Mouse (Mus musculus) lung, postnatal 0 days (tissue): ENCODE data around the gene Gapvd1. TPM values are rescaled to one million over a fixed set of nuclear protein-coding genes. Genes with fewer than 3 reads are reported as not detected.
A peak's percentile ranks its signal among the peaks of the same experiment; 100 is the strongest.

ENCODE experiments used
- ATAC-seq: fragments of 200-750 bp; cut with Nextera tagmentation; 2 replicates; pipeline ENCODE4 v1.8.0; 2017; ENCODE audit warnings: moderate library complexity
- DNase-seq: peaks from one replicate; pipeline ENCODE4 v3.0.0-alpha.2; 2016; ENCODE audit warnings: low spot score
- H3K27ac ChIP-seq: fragments of 300-500 bp; sonication (generic); 2 replicates; pipeline ENCODE4 v1.5.1; 2014; ENCODE audit warnings: antibody characterized with exemption, mild to moderate bottlenecking, low read length, mixed read lengths
- H3K27me3 ChIP-seq: fragments of 300-500 bp; sonication (generic); replicated peaks from 2 replicates; pipeline ENCODE4 v1.6.1; 2014; ENCODE audit warnings: low read length, mixed read lengths; ENCODE audit not compliant: insufficient read depth
- H3K36me3 ChIP-seq: fragments of 300-500 bp; sonication (generic); 2 replicates; pipeline ENCODE4 v1.6.1; 2014; ENCODE audit warnings: low read length, mixed read lengths; ENCODE audit not compliant: insufficient read depth
- H3K4me1 ChIP-seq: fragments of 300-500 bp; sonication (generic); 2 replicates; pipeline ENCODE4 v1.6.1; 2014; ENCODE audit warnings: antibody characterized with exemption, low read depth, low read length, mixed read lengths; ENCODE audit not compliant: insufficient read depth
- H3K4me2 ChIP-seq: fragments of 300-500 bp; sonication (generic); replicated peaks from 2 replicates; pipeline ENCODE4 v1.6.1; 2014; ENCODE audit warnings: low read depth, mild to moderate bottlenecking, low read length, moderate library complexity, mixed read lengths
- H3K4me3 ChIP-seq: fragments of 300-500 bp; sonication (generic); 2 replicates; pipeline ENCODE4 v1.5.1; 2014; ENCODE audit warnings: low read depth, low read length
- H3K9ac ChIP-seq: fragments of 300-500 bp; sonication (generic); replicated peaks from 2 replicates; pipeline ENCODE4 v1.6.1; 2014; ENCODE audit warnings: low read depth, mild to moderate bottlenecking
- H3K9me3 ChIP-seq: fragments of 300-500 bp; sonication (generic); 2 replicates; pipeline ENCODE4 v1.6.1; 2016; ENCODE audit warnings: low read length, mixed read lengths
- CTCF ChIP-seq: IDR thresholded peaks from 2 replicates; pipeline ENCODE4 v1.5.1; 2016; ENCODE audit warnings: antibody characterized with exemption, mild to moderate bottlenecking
- EP300 ChIP-seq: IDR thresholded peaks from 2 replicates; pipeline ENCODE4 v1.6.1; 2016; ENCODE audit warnings: antibody characterized with exemption, mild to moderate bottlenecking, control low read depth
- WGBS: fragments of 180-500 bp; shearing (Covaris S2); extraction: QIAGEN DNeasy Blood & Tissue Kit; methylation state at CpG from one replicate; pipeline ENCODE4 v1.1.7; 2014; 5-methylcytosine and 5-hydroxymethylcytosine counted together
- polyA plus RNA-seq: library from polyadenylated mRNA; unstranded; fragments of >200 nt; fragmentation: Nextera tagmentation; extraction: Ambion mirVana; gene quantifications from 2 replicates; pipeline ENCODE4 v1.2.1, GENCODE M21; 2015

The Gapvd1 gene
- polyA plus RNA-seq, 1 experiment from 2014 or later, result 50.1 TPM

DNA sequence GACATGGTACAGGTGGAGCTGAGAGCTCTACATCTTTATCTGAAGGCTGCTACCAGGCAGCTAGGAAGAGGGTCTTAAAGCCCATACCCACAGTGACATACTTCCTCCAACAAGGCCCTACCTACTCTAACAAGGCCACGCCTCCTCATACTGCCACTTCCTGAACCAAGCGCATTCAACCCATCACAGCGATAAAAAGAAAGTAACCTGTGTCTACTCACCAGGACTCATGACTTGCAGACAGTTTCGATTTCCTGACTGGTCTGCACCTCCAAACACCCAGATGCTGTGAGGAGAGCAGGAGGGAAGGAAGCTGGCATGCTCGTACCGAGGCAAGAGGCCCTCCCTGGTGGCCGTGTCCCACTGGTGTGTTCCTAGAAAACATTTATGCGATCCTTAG is 35.2 kb upstream of the Gapvd1 start:
- Histone ChIP-seq H3K4me3 (no peak overlapping the region), H3K27me3 (no peaks in the 10 kb centered on the region), H3K9ac (no peak overlapping the region), H3K36me3 (no peaks in the 10 kb centered on the region; the same call in 1 of the 2 replicates), H3K9me3 (no peaks in the 10 kb centered on the region), H3K4me1 (no peaks in the 10 kb centered on the region), H3K4me2 (no peak overlapping the region), H3K27ac (no peak overlapping the region)
- TF ChIP-seq EP300 (no peak), CTCF (no peak)
- no peak for DNase-seq
- WGBS, result 87% methylated on average over 8 of the region's 8 CpGs
- ATAC-seq, result no peak

DNA sequence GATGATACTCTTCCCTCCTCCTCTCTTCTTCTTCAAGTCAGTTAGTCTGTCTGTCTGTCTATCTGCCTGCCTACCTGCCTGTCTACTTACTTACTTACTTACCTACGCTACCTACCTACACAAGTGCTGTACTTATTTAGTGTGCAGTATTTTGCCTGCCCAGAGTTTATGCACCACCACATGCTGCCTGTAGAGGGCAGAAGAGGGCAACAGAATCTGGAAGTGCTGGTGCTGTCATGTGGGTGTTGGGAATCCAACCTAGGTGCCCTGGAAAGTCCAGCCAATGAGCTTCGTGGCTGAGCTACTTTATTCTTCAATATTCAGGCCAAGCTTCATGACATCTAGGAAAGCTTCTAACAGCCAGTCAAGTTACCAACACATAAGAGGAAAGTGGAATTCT is 29.1 kb upstream of the Gapvd1 start:
- 73% methylated on average over 2 of the region's 2 CpGs for WGBS

DNA sequence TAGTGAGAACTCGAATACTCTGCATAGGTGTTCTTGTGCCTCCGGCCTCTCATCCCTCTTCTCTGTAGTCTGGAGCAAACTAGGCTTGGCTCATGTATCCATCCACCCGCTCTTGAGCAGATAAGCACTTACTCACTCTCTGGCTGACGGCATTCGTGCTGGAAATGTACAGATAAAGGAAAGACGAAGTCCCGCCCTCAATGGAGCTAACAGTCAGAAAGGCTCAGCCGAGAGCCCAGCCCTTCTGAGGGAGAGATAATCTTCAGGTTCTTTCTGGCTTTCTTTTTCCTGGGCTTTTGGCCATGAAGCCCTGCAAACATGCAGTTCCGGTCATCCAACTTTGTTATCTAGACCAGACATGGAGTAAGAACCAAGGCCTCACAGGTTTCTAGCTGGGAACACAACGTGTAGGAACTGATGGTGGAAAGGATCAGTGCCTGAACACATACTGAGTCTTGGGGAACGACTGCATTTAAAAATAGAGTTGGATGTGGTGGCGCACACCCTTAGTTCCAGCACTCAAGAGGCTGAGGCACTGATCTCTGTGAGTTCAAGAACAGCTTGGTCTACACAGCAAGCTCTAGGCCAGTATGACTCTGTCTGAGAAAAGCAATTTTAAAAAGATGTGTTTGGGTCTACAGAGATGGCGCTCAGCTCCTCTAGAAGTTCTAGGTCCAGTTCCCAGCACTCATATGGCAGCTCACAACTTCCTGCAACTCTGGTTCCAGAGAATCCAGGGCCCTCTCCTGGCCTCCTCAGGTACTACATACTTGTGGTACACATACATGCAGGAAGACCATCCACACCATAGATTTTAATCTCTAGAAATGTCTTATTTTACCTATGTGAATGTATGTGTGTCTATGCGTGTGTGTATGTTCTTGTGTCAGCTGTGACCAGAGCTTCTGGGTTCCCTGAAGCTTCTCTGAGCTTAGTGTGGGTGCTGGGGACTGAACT is 28.3 kb upstream of the Gapvd1 start:
- Histone ChIP-seq H3K9me3 (no peaks in the 10 kb centered on the region), H3K9ac (no peak overlapping the region), H3K27me3 (no peaks in the 10 kb centered on the region), H3K27ac (no peak overlapping the region), H3K4me1 (no peaks in the 10 kb centered on the region), H3K36me3 (peaks cover 15% of the 10 kb centered on the region; the same call in 1 of the 2 replicates), H3K4me3 (no peak overlapping the region), H3K4me2 (no peak overlapping the region)
- DNase-seq (no peak), ATAC-seq (peak; percentile 48)
- TF ChIP-seq EP300 (no peak), CTCF (no peak)
- WGBS, result 83% methylated on average over 14 of the region's 14 CpGs

More for the DNA sequence above, 29.1 kb upstream of the Gapvd1 start:
- Histone ChIP-seq H3K4me2 (no peak overlapping the region), H3K9ac (no peak overlapping the region), H3K36me3 (peaks cover 12% of the 10 kb centered on the region; the same call in 1 of the 2 replicates), H3K4me1 (no peaks in the 10 kb centered on the region), H3K9me3 (no peaks in the 10 kb centered on the region), H3K27ac (no peak overlapping the region), H3K27me3 (no peaks in the 10 kb centered on the region), H3K4me3 (no peak overlapping the region)
- DNase-seq (peak; percentile 55), ATAC-seq (peak; percentile 60; the same call in 1 of the 2 replicates)
- TF ChIP-seq EP300 (no peak), CTCF (peak; percentile 91)

DNA sequence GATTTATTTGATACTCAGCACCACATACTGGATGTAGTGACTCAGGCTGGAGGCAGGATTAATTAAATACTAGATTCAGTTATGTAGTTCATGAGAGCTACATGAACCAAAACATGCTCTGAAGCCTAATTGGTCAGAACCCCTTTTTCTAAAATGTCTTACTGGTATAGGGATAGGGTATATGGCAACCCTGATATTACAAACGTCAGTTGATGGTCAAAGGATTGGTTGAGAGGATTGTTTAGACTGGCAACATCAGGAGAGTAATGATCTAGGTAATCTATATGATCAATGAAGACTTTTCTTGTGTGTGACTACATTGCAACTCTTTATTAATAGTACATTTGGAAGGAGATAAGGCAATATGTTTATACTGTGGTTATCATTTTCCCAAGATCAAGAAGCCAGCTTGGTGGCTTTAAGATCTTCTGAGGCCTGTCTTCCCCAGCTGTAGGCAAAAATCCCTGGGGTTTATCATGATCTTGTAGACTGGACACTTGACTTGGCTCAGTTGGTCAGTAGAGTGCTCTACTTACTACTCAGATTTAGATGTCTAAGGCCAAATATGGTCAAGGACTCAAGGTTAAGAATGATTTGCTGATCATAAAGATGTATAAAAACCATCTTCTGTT is 22.3 kb upstream of the Gapvd1 start:
- H3K27ac ChIP-seq, result no peak overlapping the region
- 41% methylated on average over 1 of the region's 1 CpGs for WGBS
- no peak overlapping the region for H3K4me3 ChIP-seq
- DNase-seq (no peak), ATAC-seq (no peak)
- no peak for TF ChIP-seq EP300
- no peak for TF ChIP-seq CTCF
- peaks cover 4% of the 10 kb centered on the region; the same call in 1 of the 2 replicates for H3K4me1 ChIP-seq
- no peak overlapping the region for H3K4me2 ChIP-seq
- no peak overlapping the region for H3K9ac ChIP-seq
- H3K27me3 ChIP-seq, result no peaks in the 10 kb centered on the region
- H3K36me3 ChIP-seq, result peaks cover 44% of the 10 kb centered on the region; the same call in 1 of the 2 replicates
- no peaks in the 10 kb centered on the region for H3K9me3 ChIP-seq

DNA sequence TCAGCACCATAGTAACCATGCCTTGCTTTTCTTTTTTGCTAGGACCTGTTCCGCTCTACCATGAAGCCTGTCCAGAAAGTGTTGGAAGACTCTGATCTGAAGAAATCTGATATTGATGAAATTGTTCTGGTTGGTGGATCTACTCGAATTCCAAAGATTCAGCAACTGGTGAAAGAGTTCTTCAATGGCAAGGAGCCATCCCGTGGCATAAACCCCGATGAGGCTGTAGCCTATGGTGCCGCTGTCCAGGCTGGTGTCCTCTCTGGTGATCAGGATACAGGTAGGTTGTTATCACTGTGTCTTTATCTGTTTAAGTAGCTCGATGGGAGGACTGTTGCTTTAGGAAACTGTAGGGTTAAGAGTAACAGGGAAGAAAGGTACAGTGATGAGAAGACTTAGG is 19.5 kb upstream of the Gapvd1 start:
- H3K4me2 ChIP-seq, result no peak overlapping the region

DNA sequence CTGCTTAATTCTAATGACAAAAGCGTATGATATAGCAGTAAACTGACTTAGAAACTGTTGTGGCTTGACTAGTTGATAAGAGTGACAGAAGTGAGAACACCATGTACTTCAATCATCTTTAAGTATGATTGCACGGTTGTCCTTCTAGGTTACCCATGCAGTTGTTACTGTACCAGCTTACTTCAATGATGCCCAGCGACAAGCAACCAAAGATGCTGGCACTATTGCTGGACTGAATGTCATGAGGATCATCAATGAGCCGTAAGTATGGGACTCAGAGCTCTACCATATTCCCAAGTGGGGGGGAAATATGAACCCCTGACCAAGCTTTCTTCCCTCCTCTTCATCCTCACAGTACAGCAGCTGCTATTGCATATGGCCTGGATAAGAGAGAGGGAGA is 18.6 kb upstream of the Gapvd1 start:
- DNase-seq (no peak), ATAC-seq (no peak)
- no peak overlapping the region for H3K9ac ChIP-seq
- H3K4me1 ChIP-seq, result peaks cover 12% of the 10 kb centered on the region; the same call in 1 of the 2 replicates
- peak overlapping the region; percentile 62; the same call in 1 of the 2 replicates for H3K4me2 ChIP-seq
- no peak for TF ChIP-seq CTCF
- TF ChIP-seq EP300, result no peak
- no peak overlapping the region for H3K27ac ChIP-seq
- H3K36me3 ChIP-seq, result peaks cover 33% of the 10 kb centered on the region; the same call in 1 of the 2 replicates
- H3K9me3 ChIP-seq, result no peaks in the 10 kb centered on the region
- H3K4me3 ChIP-seq, result peak overlapping the region; percentile 96; the same call in 1 of the 2 replicates
- H3K27me3 ChIP-seq, result no peaks in the 10 kb centered on the region
- 71% methylated on average over 4 of the region's 4 CpGs for WGBS

More for the DNA sequence above, 19.5 kb upstream of the Gapvd1 start:
- Histone ChIP-seq H3K27me3 (no peaks in the 10 kb centered on the region), H3K27ac (no peak overlapping the region), H3K9ac (no peak overlapping the region), H3K36me3 (peaks cover 40% of the 10 kb centered on the region; the same call in 1 of the 2 replicates), H3K4me1 (peaks cover 12% of the 10 kb centered on the region; the same call in 1 of the 2 replicates), H3K9me3 (no peaks in the 10 kb centered on the region), H3K4me3 (no peak overlapping the region)
- WGBS, result 77% methylated on average over 6 of the region's 6 CpGs
- TF ChIP-seq EP300 (no peak), CTCF (no peak)
- no peak for ATAC-seq
- DNase-seq, result no peak
